Mouse (Mus musculus): ENCODE measurements around the gene C2cd5. TPM values are rescaled to one million over a fixed set of nuclear protein-coding genes. Genes with fewer than 3 reads are reported as not detected.
A peak's percentile ranks its signal among the peaks of the same experiment; 100 is the strongest.

Gene C2cd5
- polyA plus RNA-seq, 1 experiment from 2014 or later = 22.4 TPM

DNA sequence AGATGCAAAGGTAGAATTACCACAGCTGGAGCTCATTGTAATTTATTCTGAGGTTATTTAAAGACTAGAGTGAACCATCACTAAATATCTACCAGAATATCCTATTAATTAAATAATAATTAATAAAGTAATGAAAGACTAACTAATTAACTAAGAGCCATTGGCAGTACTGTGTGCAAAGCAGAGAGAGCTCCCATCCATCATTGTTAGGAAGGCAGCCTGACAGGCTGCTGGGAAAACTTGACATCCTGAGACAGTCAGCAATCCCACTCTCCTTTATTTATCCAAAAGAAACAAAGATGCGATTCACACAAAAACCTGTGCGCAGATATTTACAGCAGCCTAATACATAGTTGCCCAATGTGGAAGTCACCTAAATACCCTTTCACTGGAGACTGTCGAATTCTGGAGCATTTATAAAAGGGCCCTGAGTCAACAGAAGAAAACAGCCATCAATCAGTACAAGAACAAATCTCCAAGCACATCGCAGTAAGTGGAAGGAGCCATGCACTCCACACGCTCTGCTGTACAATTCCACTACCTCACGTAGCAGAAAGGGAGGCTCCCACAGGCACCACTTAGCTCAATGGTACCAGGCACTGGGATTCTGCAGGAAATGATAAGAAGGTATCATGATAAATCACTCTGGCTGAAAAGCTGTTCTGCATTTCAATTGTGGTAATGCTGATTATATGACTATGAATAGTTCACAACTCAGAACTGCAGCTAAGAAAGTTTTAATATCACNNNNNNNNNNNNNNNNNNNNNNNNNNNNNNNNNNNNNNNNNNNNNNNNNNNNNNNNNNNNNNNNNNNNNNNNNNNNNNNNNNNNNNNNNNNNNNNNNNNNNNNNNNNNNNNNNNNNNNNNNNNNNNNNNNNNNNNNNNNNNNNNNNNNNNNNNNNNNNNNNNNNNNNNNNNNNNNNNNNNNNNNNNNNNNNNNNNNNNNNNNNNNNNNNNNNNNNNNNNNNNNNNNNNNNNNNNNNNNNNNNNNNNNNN, 120.0 kb downstream of the C2cd5 start:
- Histone ChIP-seq H3K4me3 (ENCODE audit: control insufficient read depth in 1 of 2, insufficient read depth in 1 of 2, low read depth in 1 of 2, low read length in 2 of 2) (no peak overlapping the region), H3K9ac (ENCODE audit: low read length) (no peak overlapping the region), H3K27ac (replicated peaks in 1 of 2; ENCODE audit: control insufficient read depth in 1 of 2, insufficient read depth in 1 of 2, low read depth in 2 of 2, low read length in 2 of 2) (peak overlapping the region in 1 of 2 experiments; percentile 35; a peak in 2 of 4 replicates), H3K9me3 (ENCODE audit: control insufficient read depth, low read length) (no peaks in the 10 kb centered on the region), H3K36me3 (ENCODE audit: control insufficient read depth, insufficient read depth, low read length) (no peaks in the 10 kb centered on the region), H3K27me3 (ENCODE audit: control insufficient read depth, insufficient read depth, low read length) (no peaks in the 10 kb centered on the region), H3K4me2 (ENCODE audit: low read length) (peak overlapping the region; percentile 39), H3K4me1 (ENCODE audit: control insufficient read depth in 2 of 2, insufficient read depth in 2 of 2, low read length in 2 of 2) (peaks cover 0 to 8% of the 10 kb centered on the region in 2 experiments; a peak in 3 of 4 replicates)
- peak; percentile 64; the same call in 1 of the 2 replicates for ATAC-seq (ENCODE audit: insufficient number of reproducible peaks, insufficient read depth, low FRiP score, low read depth)
- 24% methylated on average over 6 of the region's 6 CpGs for WGBS

DNA sequence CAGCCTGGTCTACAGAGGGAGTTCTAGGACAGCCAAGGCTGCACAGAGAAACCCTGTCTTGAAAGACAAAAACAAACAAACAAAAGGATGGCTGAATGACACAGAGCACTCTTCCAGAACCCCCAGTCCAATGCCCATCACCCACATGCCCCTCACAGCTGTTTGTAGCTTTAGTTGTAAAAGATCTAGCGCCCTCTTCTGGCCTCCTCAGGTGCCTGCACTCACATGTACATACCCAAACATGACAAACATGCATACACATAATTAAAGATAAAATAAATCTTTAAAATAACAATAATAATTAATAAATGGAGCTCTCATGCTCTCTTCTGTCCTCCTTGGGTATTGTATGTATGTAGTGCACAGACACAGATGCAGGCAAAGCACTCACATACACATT, 122.7 kb downstream of the C2cd5 start:
- H3K9me3 ChIP-seq (ENCODE audit: control insufficient read depth, low read length) = no peaks in the 10 kb centered on the region
- H3K27me3 ChIP-seq (ENCODE audit: control insufficient read depth, insufficient read depth, low read length) = no peaks in the 10 kb centered on the region
- H3K4me1 ChIP-seq (ENCODE audit: control insufficient read depth in 2 of 2, insufficient read depth in 2 of 2, low read length in 2 of 2) = peaks cover 0 to 8% of the 10 kb centered on the region in 2 experiments; a peak in 3 of 4 replicates
- ATAC-seq (ENCODE audit: insufficient number of reproducible peaks, insufficient read depth, low FRiP score, low read depth) = no peak
- no peak overlapping the region for H3K27ac ChIP-seq (replicated peaks in 1 of 2; ENCODE audit: control insufficient read depth in 1 of 2, insufficient read depth in 1 of 2, low read depth in 2 of 2, low read length in 2 of 2)
- H3K4me3 ChIP-seq (ENCODE audit: control insufficient read depth in 1 of 2, insufficient read depth in 1 of 2, low read depth in 1 of 2, low read length in 2 of 2) = no peak overlapping the region
- WGBS = 64% methylated on average over 1 of the region's 1 CpGs
- no peaks in the 10 kb centered on the region for H3K36me3 ChIP-seq (ENCODE audit: control insufficient read depth, insufficient read depth, low read length)
- H3K9ac ChIP-seq (ENCODE audit: low read length) = no peak overlapping the region
- H3K4me2 ChIP-seq (ENCODE audit: low read length) = no peak overlapping the region

DNA sequence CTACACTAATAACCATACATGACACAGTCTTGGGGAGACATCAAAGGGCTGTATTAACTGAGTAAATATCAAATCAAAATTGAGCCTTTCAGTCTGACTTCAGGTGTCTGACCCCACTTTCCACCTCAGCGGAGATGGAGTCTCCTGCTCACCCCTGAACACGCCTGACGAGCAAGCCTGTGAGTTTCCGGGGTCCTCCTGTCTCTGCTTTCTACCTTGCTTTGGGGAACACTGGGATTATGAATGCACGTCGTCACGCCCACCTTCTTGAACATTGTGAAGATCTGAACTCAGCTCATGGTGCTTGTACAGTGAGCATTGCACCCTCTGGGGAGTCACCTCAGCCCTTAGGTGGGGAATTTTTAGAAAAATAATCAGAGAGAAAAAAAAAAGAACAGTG, 126.7 kb downstream of the C2cd5 start:
- no peak overlapping the region for H3K4me3 ChIP-seq (ENCODE audit: control insufficient read depth in 1 of 2, insufficient read depth in 1 of 2, low read depth in 1 of 2, low read length in 2 of 2)
- no peak overlapping the region for H3K9ac ChIP-seq (ENCODE audit: low read length)
- ATAC-seq (ENCODE audit: insufficient number of reproducible peaks, insufficient read depth, low FRiP score, low read depth) = no peak
- no peaks in the 10 kb centered on the region for H3K9me3 ChIP-seq (ENCODE audit: control insufficient read depth, low read length)
- no peak overlapping the region for H3K27ac ChIP-seq (replicated peaks in 1 of 2; ENCODE audit: control insufficient read depth in 1 of 2, insufficient read depth in 1 of 2, low read depth in 2 of 2, low read length in 2 of 2)
- no peaks in the 10 kb centered on the region for H3K27me3 ChIP-seq (ENCODE audit: control insufficient read depth, insufficient read depth, low read length)
- H3K4me2 ChIP-seq (ENCODE audit: low read length) = no peak overlapping the region
- no peaks in the 10 kb centered on the region for H3K36me3 ChIP-seq (ENCODE audit: control insufficient read depth, insufficient read depth, low read length)
- WGBS = 85% methylated on average over 7 of the region's 7 CpGs
- H3K4me1 ChIP-seq (ENCODE audit: control insufficient read depth in 2 of 2, insufficient read depth in 2 of 2, low read length in 2 of 2) = no peaks in the 10 kb centered on the region

DNA sequence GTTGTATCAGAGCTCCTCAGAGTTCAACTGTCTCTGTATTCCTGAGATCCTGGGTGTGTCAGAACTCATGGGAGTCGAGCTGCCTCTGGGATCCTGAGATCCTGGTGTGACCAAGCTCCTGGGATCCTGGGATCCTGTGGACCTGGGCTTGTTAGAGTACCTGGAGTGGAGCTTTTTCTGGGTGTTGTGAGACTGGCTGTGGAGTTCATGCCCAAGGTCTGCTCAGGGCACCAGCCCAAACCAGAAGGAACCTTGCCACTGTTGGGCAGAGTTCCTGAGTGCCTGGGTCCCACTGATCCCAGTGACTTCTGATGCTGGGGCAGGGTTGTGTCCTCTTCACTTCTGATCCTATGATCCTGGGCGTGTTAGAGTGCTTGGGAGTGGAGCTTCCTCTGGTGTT, 127.7 kb downstream of the C2cd5 start:
- no peak overlapping the region for H3K4me3 ChIP-seq (ENCODE audit: control insufficient read depth in 1 of 2, insufficient read depth in 1 of 2, low read depth in 1 of 2, low read length in 2 of 2)
- no peaks in the 10 kb centered on the region for H3K27me3 ChIP-seq (ENCODE audit: control insufficient read depth, insufficient read depth, low read length)
- no peaks in the 10 kb centered on the region for H3K36me3 ChIP-seq (ENCODE audit: control insufficient read depth, insufficient read depth, low read length)
- no peak overlapping the region for H3K27ac ChIP-seq (replicated peaks in 1 of 2; ENCODE audit: control insufficient read depth in 1 of 2, insufficient read depth in 1 of 2, low read depth in 2 of 2, low read length in 2 of 2)
- 58% methylated on average over 2 of the region's 2 CpGs for WGBS
- no peak for ATAC-seq (ENCODE audit: insufficient number of reproducible peaks, insufficient read depth, low FRiP score, low read depth)
- H3K9me3 ChIP-seq (ENCODE audit: control insufficient read depth, low read length) = no peaks in the 10 kb centered on the region
- H3K4me2 ChIP-seq (ENCODE audit: low read length) = no peak overlapping the region
- H3K9ac ChIP-seq (ENCODE audit: low read length) = no peak overlapping the region
- no peaks in the 10 kb centered on the region for H3K4me1 ChIP-seq (ENCODE audit: control insufficient read depth in 2 of 2, insufficient read depth in 2 of 2, low read length in 2 of 2)

DNA sequence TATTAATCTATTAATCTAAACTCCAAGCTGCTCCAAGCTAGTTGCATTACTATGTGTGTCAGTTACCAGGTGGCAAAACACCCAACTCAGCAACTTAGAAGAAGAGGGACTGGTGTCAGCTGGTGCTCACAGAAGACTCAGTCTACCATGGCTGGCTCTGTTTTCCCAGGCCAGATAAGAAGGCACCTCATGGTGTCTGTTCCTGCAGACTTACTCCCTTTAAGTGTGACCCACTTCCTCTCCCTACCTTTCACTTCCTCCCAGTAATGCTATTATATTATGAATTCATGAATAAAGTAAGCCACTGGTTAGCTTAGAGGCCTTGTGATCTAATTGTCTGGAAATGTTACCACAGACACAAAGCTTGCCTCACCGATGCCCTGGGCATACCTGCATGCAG, 132.5 kb downstream of the C2cd5 start:
- Histone ChIP-seq H3K4me1 (ENCODE audit: control insufficient read depth in 2 of 2, insufficient read depth in 2 of 2, low read length in 2 of 2) (no peaks in the 10 kb centered on the region), H3K27ac (replicated peaks in 1 of 2; ENCODE audit: control insufficient read depth in 1 of 2, insufficient read depth in 1 of 2, low read depth in 2 of 2, low read length in 2 of 2) (no peak overlapping the region), H3K4me3 (ENCODE audit: control insufficient read depth in 1 of 2, insufficient read depth in 1 of 2, low read depth in 1 of 2, low read length in 2 of 2) (no peak overlapping the region), H3K9me3 (ENCODE audit: control insufficient read depth, low read length) (no peaks in the 10 kb centered on the region), H3K27me3 (ENCODE audit: control insufficient read depth, insufficient read depth, low read length) (peaks cover 17% of the 10 kb centered on the region), H3K9ac (ENCODE audit: low read length) (no peak overlapping the region), H3K4me2 (ENCODE audit: low read length) (no peak overlapping the region), H3K36me3 (ENCODE audit: control insufficient read depth, insufficient read depth, low read length) (no peaks in the 10 kb centered on the region)
- 92% methylated on average over 1 of the region's 1 CpGs for WGBS
- no peak for ATAC-seq (ENCODE audit: insufficient number of reproducible peaks, insufficient read depth, low FRiP score, low read depth)

DNA sequence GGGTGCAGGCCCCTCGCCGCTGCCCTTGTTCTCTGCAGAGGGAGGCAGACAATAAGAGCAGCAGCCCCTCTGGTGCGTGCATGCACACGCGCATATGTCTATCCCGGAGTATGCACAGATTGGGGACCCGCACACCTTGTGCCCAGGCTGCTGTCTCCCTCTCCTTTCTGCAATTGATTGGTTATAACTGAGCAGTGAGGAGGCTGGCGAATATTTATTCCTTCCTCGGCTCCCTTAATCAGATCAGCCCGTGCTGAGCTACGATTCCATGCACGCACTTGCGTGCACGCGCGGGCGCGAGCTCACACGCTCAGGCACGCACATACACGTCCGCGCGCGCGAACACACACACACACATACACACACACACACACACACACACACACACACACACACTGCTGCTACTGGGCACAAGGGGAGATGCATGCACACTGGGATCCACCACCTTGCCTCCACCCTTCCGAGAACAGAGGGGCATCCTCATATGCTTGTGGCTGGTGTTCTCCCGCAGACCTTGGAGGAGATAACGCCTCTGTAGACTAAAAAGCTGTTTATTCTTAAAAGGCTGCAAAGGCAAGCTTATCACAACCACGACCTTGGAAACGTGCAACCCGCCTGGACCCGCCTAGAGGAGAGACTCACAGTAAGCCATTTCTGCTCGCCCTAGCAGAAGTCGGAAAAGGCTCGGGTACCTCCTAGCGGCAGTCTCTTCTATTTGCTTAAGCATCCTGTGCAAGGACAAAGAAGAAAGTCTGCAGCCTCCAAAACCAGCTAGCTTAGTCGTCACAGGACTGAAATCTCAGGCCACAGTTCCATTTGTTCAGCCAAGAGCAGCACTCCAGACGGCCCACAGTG, 135.2 kb downstream of the C2cd5 start:
- Histone ChIP-seq H3K4me1 (ENCODE audit: control insufficient read depth in 2 of 2, insufficient read depth in 2 of 2, low read length in 2 of 2) (no peaks in the 10 kb centered on the region), H3K9me3 (ENCODE audit: control insufficient read depth, low read length) (no peaks in the 10 kb centered on the region), H3K4me2 (ENCODE audit: low read length) (peak overlapping the region; percentile 99), H3K9ac (ENCODE audit: low read length) (peak overlapping the region; percentile 69), H3K4me3 (ENCODE audit: control insufficient read depth in 1 of 2, insufficient read depth in 1 of 2, low read depth in 1 of 2, low read length in 2 of 2) (peak overlapping the region; percentile 63 to 71), H3K27me3 (ENCODE audit: control insufficient read depth, insufficient read depth, low read length) (peaks cover 19% of the 10 kb centered on the region), H3K27ac (replicated peaks in 1 of 2; ENCODE audit: control insufficient read depth in 1 of 2, insufficient read depth in 1 of 2, low read depth in 2 of 2, low read length in 2 of 2) (no peak overlapping the region; a peak in 1 of 4 replicates), H3K36me3 (ENCODE audit: control insufficient read depth, insufficient read depth, low read length) (no peaks in the 10 kb centered on the region)
- WGBS = under 1% methylated on average over 39 of the region's 39 CpGs
- peak; percentile 69 for ATAC-seq (ENCODE audit: insufficient number of reproducible peaks, insufficient read depth, low FRiP score, low read depth)

DNA sequence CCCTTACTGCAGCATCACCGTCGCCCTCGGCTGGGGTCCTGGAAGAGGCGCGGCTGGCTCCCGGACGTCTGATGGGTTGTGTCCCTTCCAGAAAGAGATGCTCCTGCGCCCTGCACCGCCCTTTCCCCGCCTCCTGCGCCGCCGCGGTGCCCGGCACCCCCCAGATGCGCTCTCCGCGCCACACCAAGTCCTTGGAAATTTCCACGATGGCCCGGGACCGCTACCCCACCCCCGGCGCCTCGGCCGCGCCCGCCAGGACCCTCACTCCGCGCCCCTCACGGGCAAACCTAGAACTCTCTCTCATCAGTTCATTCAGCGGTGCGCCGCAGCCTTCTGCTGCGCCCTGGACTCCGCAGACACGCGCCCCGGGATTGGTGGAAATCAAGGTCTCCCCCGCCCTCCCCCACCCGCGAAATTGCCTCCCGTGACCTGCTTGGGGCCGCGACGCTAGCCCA, 135.8 kb downstream of the C2cd5 start, which contains the start of gene St8sia1:
Gene St8sia1, minus strand, starts transcription at position 377 of the 455 bp plus-strand sequence.
- peaks cover 19% of the 10 kb centered on the region for H3K27me3 ChIP-seq (ENCODE audit: control insufficient read depth, insufficient read depth, low read length)
- H3K27ac ChIP-seq (replicated peaks in 1 of 2; ENCODE audit: control insufficient read depth in 1 of 2, insufficient read depth in 1 of 2, low read depth in 2 of 2, low read length in 2 of 2) = no peak within 1 kb of the TSS; a peak in 1 of 4 replicates
- ATAC-seq (ENCODE audit: insufficient number of reproducible peaks, insufficient read depth, low FRiP score, low read depth) = 0 out of 2 replicates have a peak, but pooled peaks have one; percentile 28
- H3K9ac ChIP-seq (ENCODE audit: low read length) = peak within 1 kb of the TSS; percentile 69
- no peaks in the 10 kb centered on the region for H3K36me3 ChIP-seq (ENCODE audit: control insufficient read depth, insufficient read depth, low read length)
- H3K4me3 ChIP-seq (ENCODE audit: control insufficient read depth in 1 of 2, insufficient read depth in 1 of 2, low read depth in 1 of 2, low read length in 2 of 2) = peak within 1 kb of the TSS; percentile 63 to 71
- WGBS = under 1% methylated on average over 45 of the region's 45 CpGs
- H3K4me2 ChIP-seq (ENCODE audit: low read length) = peak within 1 kb of the TSS; percentile 99
- no peaks in the 10 kb centered on the region for H3K9me3 ChIP-seq (ENCODE audit: control insufficient read depth, low read length)
- H3K4me1 ChIP-seq (ENCODE audit: control insufficient read depth in 2 of 2, insufficient read depth in 2 of 2, low read length in 2 of 2) = no peaks in the 10 kb centered on the region

Data from heart, embryonic 14.5 days (tissue).